Mouse (Mus musculus): Measurements from ENCODE around the gene Olfr715b.
"Not testable (repeated sequence)": the region's sequence is repeated elsewhere in the genome, so short reads cannot be mapped to it uniquely, and the experiment has no call there.

The Olfr715b gene

DNA sequence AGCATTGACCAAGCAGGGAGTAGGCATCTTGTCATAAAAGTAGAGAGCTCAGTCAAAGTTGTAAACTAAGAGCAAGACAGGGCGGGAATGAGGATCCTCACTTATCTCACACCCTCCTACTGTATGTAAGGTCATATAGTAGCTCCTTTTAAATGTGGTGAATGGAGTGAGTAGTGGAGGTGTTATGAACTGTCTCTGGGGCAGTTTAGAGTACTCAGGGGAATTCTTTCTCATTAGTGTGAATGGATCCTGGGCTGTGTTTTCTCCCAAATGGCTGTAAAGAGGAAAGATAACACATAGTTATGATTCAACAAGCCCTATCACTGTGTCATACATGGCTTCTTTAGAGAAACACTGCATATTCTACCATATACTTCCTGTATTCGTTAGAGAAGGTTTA, at the start of gene Olfr715b:
Olfr715b (minus strand) TSS at position 101 of the 400 bp plus-strand sequence.
- not testable (repeated sequence) for DNase-seq (ENCODE audit: low spot score in 2 of 2)

DNA sequence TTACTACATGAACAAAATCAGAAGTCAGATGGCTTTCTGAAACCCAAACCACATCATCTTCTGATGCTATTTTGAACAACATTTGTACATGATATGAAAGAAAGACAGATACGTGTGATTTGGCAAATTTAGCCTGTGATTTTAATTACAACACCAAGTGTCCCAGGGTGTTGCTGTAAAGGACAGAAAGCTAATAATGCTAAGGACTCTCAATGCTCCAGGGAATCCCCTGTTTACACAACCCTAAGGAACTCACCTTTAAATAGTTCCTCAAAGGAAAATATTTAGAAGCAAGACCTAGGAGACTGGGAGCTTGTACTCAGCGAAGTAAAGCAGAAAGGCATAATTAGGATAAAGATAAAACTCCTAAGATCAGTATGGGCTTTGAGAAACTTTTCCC, 27.9 kb upstream of the Olfr715b start, which contains the start of gene Olfr716:
Olfr716 (plus strand) TSS at position 301 of the 400 bp plus-strand sequence.
- DNase-seq (ENCODE audit: low spot score in 2 of 2): not testable (repeated sequence)

DNA sequence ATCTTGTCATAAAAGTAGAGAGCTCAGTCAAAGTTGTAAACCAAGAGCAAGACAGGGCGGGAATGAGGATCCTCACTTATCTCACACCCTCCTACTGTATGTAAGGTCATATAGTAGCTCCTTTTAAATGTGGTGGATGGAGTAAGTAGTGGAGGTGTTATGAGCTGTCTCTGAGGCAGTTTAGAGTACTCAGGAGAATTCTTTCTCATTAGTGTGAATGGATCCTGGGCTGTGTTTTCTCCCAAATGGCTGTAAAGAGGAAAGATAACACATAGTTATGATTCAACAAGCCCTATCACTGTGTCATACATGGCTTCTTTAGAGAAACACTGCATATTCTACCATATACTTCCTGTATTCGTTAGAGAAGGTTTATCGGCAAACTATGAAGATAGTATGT, 20.8 kb upstream of the Olfr715b start, which contains the start of gene Olfr715:
Olfr715 (minus strand) TSS at position 101 of the 400 bp plus-strand sequence.
- not testable (repeated sequence) for DNase-seq (ENCODE audit: low spot score in 2 of 2)

DNA sequence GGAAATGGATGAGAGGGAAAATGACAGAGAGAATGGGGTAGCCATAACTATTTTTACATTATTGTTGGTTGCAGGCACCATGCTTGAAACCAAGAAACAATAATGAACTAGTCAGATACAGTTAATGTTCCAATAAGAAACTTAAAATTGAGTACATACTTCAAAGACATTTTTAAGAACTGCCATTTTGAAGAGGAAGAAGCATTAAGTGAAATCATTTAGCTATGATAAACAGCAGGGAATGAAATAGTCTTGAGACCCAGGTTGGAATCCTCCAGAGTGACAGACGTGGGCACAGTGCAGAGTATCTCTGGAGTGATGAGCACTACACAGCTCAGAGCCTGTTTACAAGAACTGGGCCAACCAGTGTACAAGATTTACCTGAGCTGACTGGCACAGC, 17.2 kb downstream of the Olfr715b start, which contains the start of gene Olfr17:
Olfr17 (plus strand) TSS at position 301 of the 400 bp plus-strand sequence.
- no peak for DNase-seq (ENCODE audit: low spot score in 2 of 2)

- no peak for DNase-seq (ENCODE audit: low spot score in 2 of 2)
Measured at GRCm38 (mm10) chr7:107070681-107071080, 39.5 kb downstream of the Olfr715b start, which contains the start of gene Olfr714. Gene Olfr714 (plus strand): TSS chr7:107070981.
